Mouse (Mus musculus): ENCODE results near the gene Zbtb9.

The Zbtb9 gene

GRCm38 (mm10) chr17:26947231-26948100 lies 25.5 kb upstream of the Zbtb9 start:
- no peak for DNase-seq (ENCODE audit: low spot score in 2 of 2)

DNA sequence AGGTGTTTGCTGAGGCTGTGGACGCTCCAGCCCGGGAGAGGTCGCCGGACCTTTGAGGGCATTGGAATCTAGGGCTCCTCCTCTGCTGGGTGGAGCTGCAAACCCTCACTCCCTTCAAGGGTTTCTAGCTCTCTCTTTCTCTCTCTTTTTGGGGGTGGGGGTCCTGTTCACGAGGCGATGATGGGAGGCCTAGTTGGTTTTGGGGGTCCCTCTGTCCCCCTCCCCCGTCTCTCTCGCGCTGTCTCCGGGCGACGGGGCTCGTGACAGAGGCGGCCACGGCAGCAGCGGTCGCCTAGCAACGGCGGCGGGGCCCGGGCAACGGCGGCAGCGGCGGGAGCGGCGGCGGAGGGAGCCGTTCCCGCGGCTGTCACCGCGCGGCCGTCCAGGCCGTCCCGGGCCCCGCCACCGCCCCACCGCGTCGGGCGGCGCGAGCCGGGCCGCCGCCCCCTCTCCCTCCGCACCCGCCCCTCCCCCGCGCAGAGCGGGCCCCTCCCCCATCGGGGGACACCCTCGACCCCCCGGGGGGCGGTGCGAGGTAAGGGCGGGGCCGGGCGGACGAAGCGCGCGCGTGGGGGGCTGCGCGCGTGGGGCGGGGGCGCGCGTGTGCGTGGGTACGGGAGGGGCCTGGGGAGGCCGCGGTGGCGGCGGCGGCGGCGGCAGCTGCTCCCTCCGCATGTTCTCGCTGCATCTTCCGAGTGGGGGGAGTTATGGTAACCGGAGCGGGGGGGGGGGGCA lies 24.5 kb upstream of the Zbtb9 start:
- no peak for DNase-seq (ENCODE audit: low spot score in 2 of 2)

- no peak for DNase-seq (ENCODE audit: low spot score in 2 of 2)
Observed at GRCm38 (mm10) chr17:26949051-26949577, 23.9 kb upstream of the Zbtb9 start.

GRCm38 (mm10) chr17:26949866-26950265 lies 23.1 kb upstream of the Zbtb9 start:
- DNase-seq (ENCODE audit: low spot score in 2 of 2), result no peak

GRCm38 (mm10) chr17:26950560-26951288 lies 22.2 kb upstream of the Zbtb9 start:
- DNase-seq (ENCODE audit: low spot score in 2 of 2), result no peak

GRCm38 (mm10) chr17:26951406-26951805 lies 21.6 kb upstream of the Zbtb9 start:
- no peak for DNase-seq (ENCODE audit: low spot score in 2 of 2)

- no peak for DNase-seq (ENCODE audit: low spot score in 2 of 2)
Observed at GRCm38 (mm10) chr17:26951952-26952877, 20.8 kb upstream of the Zbtb9 start.

- DNase-seq (ENCODE audit: low spot score in 2 of 2), result no peak
Observed at GRCm38 (mm10) chr17:26953201-26953600, 19.8 kb upstream of the Zbtb9 start.

- DNase-seq (ENCODE audit: low spot score in 2 of 2), result no peak
Observed at GRCm38 (mm10) chr17:26953726-26954125, 19.2 kb upstream of the Zbtb9 start.

DNA sequence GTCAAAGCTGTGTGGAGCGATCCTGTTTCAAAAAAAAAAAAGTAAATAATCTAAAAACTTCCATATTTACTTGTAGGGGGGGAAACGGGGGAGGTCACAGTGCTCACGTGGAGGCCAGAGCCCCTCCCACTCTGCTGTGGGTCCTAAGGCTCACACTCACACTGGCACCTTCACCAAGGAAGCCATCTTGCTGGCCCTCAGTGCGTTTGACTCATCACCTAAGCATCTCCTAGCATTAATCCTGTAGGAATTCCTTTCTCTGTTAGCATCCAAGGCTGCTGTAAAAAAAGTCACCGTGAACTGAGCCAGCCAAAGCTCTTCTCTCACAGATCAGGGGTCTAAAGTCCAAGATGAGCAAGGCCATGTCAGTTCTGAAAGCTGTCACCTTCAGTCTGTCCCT lies 16.7 kb upstream of the Zbtb9 start:
- DNase-seq (ENCODE audit: low spot score in 2 of 2), result no peak

- DNase-seq (ENCODE audit: low spot score in 2 of 2), result no peak
Observed at GRCm38 (mm10) chr17:26956895-26957294, 16.1 kb upstream of the Zbtb9 start.

DNA sequence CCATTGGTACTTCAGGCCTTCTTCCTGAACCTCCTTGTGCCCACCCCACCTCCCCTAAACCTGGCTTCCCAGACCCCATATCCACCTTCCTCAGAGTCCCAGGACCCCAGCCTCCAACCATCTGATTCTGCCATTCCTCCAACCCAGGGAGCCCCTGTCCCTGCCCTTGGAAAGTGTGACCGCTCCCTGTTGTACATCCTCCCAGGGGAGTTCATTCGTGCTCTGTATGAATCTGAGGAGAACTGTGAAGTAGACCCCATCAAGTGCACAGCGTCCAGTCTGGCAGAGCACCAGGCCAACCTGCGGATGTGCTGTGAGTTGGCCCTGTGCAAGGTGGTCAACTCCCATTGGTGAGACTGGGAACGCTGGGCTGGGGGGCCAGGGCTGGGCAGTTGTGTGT lies 15.1 kb upstream of the Zbtb9 start:
- no peak for DNase-seq (ENCODE audit: low spot score in 2 of 2)

DNA sequence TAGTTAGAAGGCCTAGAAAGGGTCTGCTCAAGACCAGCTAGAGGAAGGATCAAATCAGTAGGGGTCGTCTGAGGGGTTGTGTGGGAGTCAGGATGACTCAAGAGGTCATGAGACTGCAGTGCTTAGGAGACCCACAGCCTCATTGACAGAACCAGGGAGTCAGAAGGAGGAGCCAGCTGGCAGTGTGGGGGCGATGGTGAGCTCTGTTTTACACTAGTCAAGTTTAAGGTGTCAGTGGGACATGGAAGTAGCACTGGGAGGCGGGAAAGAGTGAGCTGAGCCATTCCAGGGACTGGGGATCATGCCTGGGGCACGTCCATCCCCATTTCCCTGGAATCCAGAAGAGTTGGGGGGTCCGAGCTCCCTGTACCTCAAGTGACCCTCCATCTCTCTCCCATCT lies 14.1 kb upstream of the Zbtb9 start:
- DNase-seq (ENCODE audit: low spot score in 2 of 2), result no peak

DNA sequence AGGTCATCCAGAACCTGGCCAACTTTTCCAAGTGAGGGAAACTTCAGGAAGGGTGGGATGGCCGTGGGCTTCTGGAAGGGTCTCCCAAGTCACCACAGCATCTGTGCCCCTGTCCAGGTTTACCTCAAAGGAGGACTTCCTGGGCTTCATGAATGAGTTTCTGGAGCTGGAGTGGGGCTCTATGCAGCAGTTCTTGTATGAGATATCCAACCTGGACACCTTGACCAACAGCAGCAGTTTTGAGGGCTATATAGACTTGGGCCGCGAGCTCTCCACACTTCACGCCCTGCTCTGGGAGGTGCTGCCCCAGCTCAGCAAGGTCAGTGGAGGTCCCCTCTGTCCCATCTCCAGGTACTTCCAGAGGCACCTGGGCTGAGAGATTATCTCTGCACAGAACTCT lies 13.2 kb upstream of the Zbtb9 start:
- DNase-seq (ENCODE audit: low spot score in 2 of 2), result no peak

DNA sequence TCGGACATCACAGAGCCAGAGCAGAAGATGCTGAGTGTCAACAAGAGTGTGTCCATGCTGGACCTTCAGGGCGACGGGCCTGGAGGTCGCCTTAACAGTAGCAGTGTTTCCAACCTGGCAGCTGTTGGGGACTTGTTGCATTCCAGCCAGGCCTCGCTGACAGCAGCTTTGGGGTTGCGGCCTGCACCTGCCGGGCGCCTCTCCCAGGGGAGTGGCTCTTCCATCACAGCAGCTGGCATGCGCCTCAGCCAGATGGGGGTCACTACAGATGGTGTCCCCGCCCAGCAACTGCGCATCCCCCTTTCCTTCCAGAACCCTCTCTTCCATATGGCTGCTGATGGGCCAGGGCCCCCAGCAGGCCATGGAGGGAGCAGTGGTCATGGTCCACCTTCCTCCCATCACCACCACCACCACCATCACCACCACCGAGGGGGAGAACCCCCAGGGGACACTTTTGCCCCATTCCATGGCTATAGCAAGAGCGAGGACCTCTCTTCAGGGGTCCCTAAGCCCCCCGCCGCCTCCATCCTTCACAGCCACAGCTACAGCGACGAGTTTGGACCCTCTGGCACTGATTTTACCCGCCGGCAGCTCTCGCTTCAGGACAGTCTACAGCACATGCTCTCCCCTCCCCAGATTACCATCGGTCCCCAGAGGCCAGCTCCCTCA lies 11.3 kb upstream of the Zbtb9 start:
- DNase-seq (ENCODE audit: low spot score in 2 of 2), result no peak

DNA sequence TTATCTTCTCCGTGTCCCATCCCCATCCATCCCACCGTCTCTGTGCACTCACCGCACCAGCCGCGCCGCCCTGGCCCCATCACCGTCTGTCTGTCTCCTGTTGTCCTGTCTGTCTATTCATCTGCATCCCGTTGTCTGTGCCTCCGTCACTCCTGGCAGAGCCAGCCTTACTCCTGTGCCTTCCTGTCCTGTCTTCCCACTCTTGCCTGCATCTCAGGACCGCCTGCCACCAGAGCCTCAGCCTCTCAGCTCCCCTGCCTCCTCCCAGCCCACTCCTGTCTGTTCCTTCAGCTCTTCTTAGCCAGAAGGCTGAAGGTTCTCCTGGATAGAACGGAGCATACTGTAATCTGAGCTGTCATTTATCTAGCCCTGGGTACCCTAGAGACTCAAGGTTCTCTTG lies 6.0 kb upstream of the Zbtb9 start:
- DNase-seq (ENCODE audit: low spot score in 2 of 2), result peak in 1 of 2 experiments; percentile 24

DNA sequence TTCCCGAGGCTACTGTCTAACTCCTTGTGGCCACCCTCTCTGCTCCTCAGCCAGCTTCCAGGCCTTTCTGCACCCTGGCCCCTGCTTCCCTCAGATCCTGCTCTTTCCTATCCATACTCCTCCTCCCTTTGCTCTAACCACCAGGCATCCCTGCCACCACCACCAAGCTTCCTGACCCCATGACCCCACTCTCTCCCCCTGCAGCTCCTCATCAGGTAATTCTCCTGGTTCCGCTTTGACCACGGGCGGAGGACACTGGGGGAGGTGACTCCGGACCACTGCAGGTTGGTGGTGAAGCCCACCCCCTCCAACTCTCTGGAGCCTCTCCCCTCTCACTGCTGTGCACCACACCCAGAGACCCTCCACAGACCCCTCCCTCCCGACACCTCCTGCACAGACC lies 5.5 kb upstream of the Zbtb9 start:
- DNase-seq (ENCODE audit: low spot score in 2 of 2), result no peak

GRCm38 (mm10) chr17:26968200-26968611 lies 4.8 kb upstream of the Zbtb9 start:
- no peak for DNase-seq (ENCODE audit: low spot score in 2 of 2)

DNA sequence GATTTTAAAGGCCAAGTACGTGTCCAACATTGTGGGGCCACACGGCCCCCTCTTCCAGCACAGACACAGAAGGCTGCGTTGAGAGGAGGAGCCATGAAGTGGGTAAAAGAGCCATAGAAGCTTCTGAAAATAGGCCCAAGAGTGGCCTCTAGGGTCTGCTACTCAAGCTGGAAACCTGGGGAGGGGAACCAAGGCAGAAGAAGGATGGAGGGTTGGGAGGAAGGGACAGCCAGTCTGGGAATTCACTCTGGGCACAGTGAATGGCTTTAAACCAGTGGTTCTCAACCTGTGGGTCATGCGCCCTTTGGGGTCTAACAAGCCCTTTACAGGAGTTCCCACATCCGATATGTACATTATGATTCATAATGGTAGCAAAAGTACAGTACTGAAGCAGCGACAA lies 3.7 kb upstream of the Zbtb9 start:
- no peak for DNase-seq (ENCODE audit: low spot score in 2 of 2)

- no peak for DNase-seq (ENCODE audit: low spot score in 2 of 2)
Observed at GRCm38 (mm10) chr17:26970221-26970620, 2.7 kb upstream of the Zbtb9 start.

Measured in frontal cortex, postnatal 25 days (tissue).